10 mouse cellular contexts compared by ENCODE assay signal in the genomic region with DNA sequence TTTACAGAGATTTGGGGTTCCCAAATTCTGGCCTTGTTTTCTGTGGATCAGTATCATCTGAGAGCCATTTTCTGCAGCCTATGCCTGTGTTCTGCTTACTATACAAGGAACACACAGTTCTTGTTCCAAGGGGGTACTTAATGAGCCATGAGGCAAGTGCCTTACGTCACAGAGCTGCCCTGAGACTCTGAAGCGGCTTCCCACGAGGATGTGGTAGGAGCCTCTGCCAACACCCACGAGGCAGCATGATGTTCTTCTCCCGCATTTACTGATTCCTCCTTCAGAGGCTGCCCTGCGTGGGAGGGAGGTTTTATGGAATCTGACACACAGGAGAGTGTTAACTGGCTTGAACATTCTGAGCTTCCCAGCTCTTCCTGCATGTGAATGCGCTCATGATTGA.
DNase-seq lines count a peak whose midpoint lies in the region; ATAC-seq lines count a peak whose summit lies in the region.
"Had no signal": no experiment of that assay in that cellular context is flagged by ENCODE, and none has a peak within 500 bp of the region (broad histone marks: within the 10 kb centered on the region; RNA-seq: fewer than 3 reads in every experiment).

No protein-coding gene starts in this region.

- no peaks in the 10 kb centered on the region for H3K36me3 ChIP-seq in hindbrain, embryonic 16.5 days (ENCODE audit: control insufficient read depth, insufficient read depth, low read length)
- H3K36me3 ChIP-seq in hindbrain, embryonic 12.5 days = no peaks in the 10 kb centered on the region
- H3K36me3 ChIP-seq in midbrain, embryonic 15.5 days (replicated peaks) = no peaks in the 10 kb centered on the region
- H3K36me3 ChIP-seq: limb, embryonic 12.5 days; neural tube, embryonic 13.5 days had no signal

- H3K4me2 ChIP-seq in hindbrain, embryonic 16.5 days (ENCODE audit: low read length) = no peak overlapping the region
- H3K4me2 ChIP-seq in hindbrain, embryonic 12.5 days (replicated peaks) = no peak overlapping the region
- no peak overlapping the region for H3K4me2 ChIP-seq in midbrain, embryonic 15.5 days
- H3K4me2 ChIP-seq: limb, embryonic 12.5 days; neural tube, embryonic 13.5 days had no signal

- H3K27ac ChIP-seq in hindbrain, embryonic 16.5 days (ENCODE audit: low read depth, low read length) = no peak overlapping the region
- no peak overlapping the region for H3K27ac ChIP-seq in hindbrain, embryonic 12.5 days
- no peak overlapping the region for H3K27ac ChIP-seq in midbrain, embryonic 15.5 days
- H3K27ac ChIP-seq: limb, embryonic 12.5 days; neural tube, embryonic 13.5 days had no signal

- H3K9me3 ChIP-seq in hindbrain, embryonic 16.5 days (ENCODE audit: control insufficient read depth, low read length) = no peaks in the 10 kb centered on the region
- H3K9me3 ChIP-seq in hindbrain, embryonic 12.5 days (replicated peaks) = no peaks in the 10 kb centered on the region
- no peaks in the 10 kb centered on the region for H3K9me3 ChIP-seq in midbrain, embryonic 15.5 days
- H3K9me3 ChIP-seq: limb, embryonic 12.5 days; neural tube, embryonic 13.5 days had no signal

- ATAC-seq in hindbrain, embryonic 16.5 days = peak; percentile 83
- ATAC-seq in hindbrain, embryonic 12.5 days (ENCODE audit: low FRiP score) = no peak
- ATAC-seq in midbrain, embryonic 15.5 days (replicated peaks) = no peak
- no peak for ATAC-seq in activated CD4-positive, CD25-positive, alpha-beta regulatory T cell, adult 4 months

- H3K4me3 ChIP-seq in hindbrain, embryonic 16.5 days (ENCODE audit: low read length) = no peak overlapping the region
- H3K4me3 ChIP-seq in hindbrain, embryonic 12.5 days = no peak overlapping the region
- H3K4me3 ChIP-seq in midbrain, embryonic 15.5 days = no peak overlapping the region
- H3K4me3 ChIP-seq: limb, embryonic 12.5 days; neural tube, embryonic 13.5 days had no signal

- no peaks in the 10 kb centered on the region for H3K27me3 ChIP-seq in hindbrain, embryonic 16.5 days (replicated peaks; ENCODE audit: control insufficient read depth, insufficient read depth, low read length)
- no peaks in the 10 kb centered on the region for H3K27me3 ChIP-seq in hindbrain, embryonic 12.5 days
- no peaks in the 10 kb centered on the region for H3K27me3 ChIP-seq in midbrain, embryonic 15.5 days (replicated peaks)
- H3K27me3 ChIP-seq: limb, embryonic 12.5 days; neural tube, embryonic 13.5 days had no signal

- no peaks in the 10 kb centered on the region for H3K4me1 ChIP-seq in hindbrain, embryonic 16.5 days (ENCODE audit: control insufficient read depth, insufficient read depth, low read depth, low read length)
- H3K4me1 ChIP-seq in hindbrain, embryonic 12.5 days = no peaks in the 10 kb centered on the region
- H3K4me1 ChIP-seq in midbrain, embryonic 15.5 days = no peaks in the 10 kb centered on the region
- H3K4me1 ChIP-seq: limb, embryonic 12.5 days; neural tube, embryonic 13.5 days had no signal

- DNase-seq in cerebellum, adult 11 months = peak; percentile 44
- peak; percentile 20 for DNase-seq in heart, adult 8-10 months (ENCODE audit: low spot score)
- peak; percentile 15 for DNase-seq in lung, postnatal 10 days
- DNase-seq in adrenal gland, postnatal 25 days = no peak

- no peak overlapping the region for H3K9ac ChIP-seq in hindbrain, embryonic 16.5 days (ENCODE audit: low read depth, low read length)
- H3K9ac ChIP-seq in hindbrain, embryonic 12.5 days = no peak overlapping the region
- no peak overlapping the region for H3K9ac ChIP-seq in midbrain, embryonic 15.5 days
- H3K9ac ChIP-seq: limb, embryonic 12.5 days; neural tube, embryonic 13.5 days had no signal

- WGBS in hindbrain, embryonic 16.5 days = 52% methylated on average over 7 of the region's 7 CpGs
- 68% methylated on average over 7 of the region's 7 CpGs for WGBS in hindbrain, embryonic 12.5 days
- 69% methylated on average over 7 of the region's 7 CpGs for WGBS in midbrain, embryonic 15.5 days
